Mouse (Mus musculus): ENCODE results near the gene Vps51.
"Not testable (repeated sequence)": the region's sequence is repeated elsewhere in the genome, so short reads cannot be mapped to it uniquely, and the experiment has no call there.

Vps51 gene

GRCm38 (mm10) chr19:6047899-6048166 lies 29.2 kb downstream of the Vps51 start:
- no peak for DNase-seq (ENCODE audit: low spot score in 2 of 2)

GRCm38 (mm10) chr19:6047154-6047898 lies 29.7 kb downstream of the Vps51 start:
- DNase-seq (ENCODE audit: low spot score in 2 of 2): no peak

- peak; percentile 87 to 91 for DNase-seq (ENCODE audit: low spot score in 2 of 2)
Observed at GRCm38 (mm10) chr19:6046294-6047153, 30.5 kb downstream of the Vps51 start, which contains the start of gene Syvn1. Gene Syvn1, plus strand, starts transcription at chr19:6046576.

DNA sequence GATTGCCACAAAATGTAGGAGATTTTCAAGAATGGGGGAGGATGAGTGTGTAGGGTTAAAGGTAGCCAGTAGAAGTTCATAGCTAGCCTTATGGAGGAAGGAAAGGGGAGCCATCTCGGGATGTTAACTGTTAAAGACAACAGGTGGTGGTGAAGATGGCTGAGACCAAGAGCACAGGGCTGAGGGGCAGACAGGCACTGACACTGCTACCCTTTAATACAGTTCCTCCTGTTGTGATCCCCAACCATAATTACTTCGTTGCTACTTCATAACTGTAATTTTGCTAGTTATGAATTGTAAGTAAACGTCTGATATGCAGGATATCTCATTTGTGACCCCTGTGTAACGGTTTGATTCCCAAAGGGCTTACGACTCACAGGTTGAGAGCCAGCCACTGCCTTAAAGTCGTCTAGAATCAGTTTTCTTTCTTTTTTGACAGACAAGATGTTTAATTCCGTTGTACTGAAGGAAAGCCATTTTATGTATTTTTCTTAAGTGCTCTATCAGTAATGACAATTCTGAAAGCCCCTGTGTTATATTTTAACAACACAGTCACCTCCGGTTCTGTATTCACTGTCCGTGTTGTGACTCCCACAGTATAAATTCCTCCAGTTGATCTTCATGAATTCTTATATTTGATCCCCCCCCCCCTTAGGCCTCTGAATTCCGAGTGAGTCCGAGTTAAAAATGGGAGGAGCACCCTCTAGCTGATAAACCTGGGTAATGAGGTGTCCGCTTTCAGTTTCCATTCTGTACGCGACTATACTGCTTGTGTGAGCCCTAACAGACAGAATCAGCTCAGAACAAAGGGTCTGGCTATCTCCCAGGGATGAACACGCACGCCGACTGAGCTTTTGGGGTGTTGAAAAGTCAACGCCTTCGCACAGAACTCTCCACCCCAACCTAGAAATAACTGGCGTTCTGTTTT lies 31.4 kb downstream of the Vps51 start:
- peak in 1 of 2 experiments; percentile 28 for DNase-seq (ENCODE audit: low spot score in 2 of 2)

DNA sequence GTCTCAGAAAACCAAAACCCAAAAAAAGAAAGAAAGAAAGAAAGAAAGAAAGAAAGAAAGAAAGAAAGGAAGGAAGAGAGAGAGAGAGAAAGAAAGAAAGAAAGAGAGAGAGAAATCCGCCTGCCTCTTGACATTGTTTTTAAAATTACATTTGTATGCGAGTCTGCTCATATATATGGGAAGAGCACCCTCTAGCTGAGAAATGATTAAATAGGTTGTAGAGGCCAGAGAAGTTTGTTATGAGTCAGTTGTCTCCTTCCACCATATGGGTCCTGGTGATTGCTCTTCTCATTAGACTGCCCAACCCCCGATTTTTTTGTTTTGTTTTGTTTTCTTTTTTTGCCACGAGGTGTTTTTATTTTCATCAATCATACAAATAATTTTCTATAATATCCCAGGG lies 32.9 kb downstream of the Vps51 start:
- DNase-seq (ENCODE audit: low spot score in 2 of 2): not testable (repeated sequence)

- DNase-seq (ENCODE audit: low spot score in 2 of 2): no peak
Observed at GRCm38 (mm10) chr19:6042293-6042692, 34.7 kb downstream of the Vps51 start.

GRCm38 (mm10) chr19:6040002-6040401 lies 37.0 kb downstream of the Vps51 start:
- DNase-seq (ENCODE audit: low spot score in 2 of 2): no peak

DNA sequence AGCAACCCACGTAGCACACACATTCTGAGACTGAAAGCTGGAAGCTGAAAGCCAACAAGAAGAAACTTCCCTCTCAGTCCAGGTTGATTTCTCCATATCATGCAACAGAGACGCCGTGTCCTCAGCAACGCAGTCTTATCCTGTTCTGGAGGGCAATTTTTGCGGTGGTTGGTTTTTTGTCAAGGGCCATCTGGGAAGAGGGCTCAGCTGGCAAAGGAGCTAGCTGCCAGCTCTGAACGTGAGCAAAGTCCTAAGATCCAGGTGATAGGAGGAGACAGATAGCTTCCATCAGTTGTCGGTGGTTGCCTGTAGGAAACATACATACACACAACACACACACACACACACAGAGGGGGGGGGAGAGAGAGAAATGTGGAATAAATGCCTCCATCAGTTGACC lies 38.7 kb downstream of the Vps51 start:
- DNase-seq (ENCODE audit: low spot score in 2 of 2): no peak

- no peak for DNase-seq (ENCODE audit: low spot score in 2 of 2)
Observed at GRCm38 (mm10) chr19:6037695-6038094, 39.3 kb downstream of the Vps51 start.

GRCm38 (mm10) chr19:6035966-6036585 lies 41.0 kb downstream of the Vps51 start:
- no peak for DNase-seq (ENCODE audit: low spot score in 2 of 2)

DNA sequence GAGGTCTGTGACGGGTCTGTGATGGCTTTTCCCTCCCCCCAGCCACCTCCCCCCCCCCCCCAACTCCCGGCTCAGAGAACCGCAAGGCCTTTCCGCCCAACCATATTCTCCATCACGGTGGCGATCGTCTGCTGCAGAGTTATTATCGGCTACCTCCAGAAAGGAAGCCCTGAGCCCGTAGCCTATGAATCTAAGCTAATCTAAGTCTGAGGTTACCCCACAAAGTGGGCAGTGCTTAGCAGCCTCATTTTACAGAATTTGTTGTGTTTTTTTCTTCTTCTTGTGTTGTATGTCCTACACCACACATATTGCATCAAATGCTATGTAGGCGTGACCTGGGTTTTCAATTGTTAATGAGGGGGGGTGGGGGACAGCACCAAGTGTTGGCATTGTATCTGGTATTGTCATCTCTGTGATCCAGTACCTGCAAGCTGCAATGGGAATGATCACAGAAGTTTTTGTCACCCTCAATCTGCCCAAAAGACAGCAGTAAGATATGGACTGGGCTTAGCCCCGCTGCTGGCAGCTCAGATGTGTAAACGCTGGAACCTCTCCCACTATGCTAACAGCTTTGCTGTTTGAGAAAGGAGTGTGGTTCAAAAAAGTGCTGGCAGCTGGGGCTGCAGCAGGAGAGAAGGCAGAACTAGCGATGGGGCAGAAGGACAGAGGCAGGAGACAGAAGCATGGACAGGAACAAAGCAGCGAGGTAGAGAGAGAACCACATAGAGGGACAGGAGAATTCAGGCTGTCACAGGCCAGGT lies 46.3 kb downstream of the Vps51 start:
- no peak for DNase-seq (ENCODE audit: low spot score in 2 of 2)

- no peak for DNase-seq (ENCODE audit: low spot score in 2 of 2)
Observed at GRCm38 (mm10) chr19:6029426-6029825, 47.6 kb downstream of the Vps51 start.

GRCm38 (mm10) chr19:6028991-6029390 lies 48.0 kb downstream of the Vps51 start:
- no peak for DNase-seq (ENCODE audit: low spot score in 2 of 2)

DNA sequence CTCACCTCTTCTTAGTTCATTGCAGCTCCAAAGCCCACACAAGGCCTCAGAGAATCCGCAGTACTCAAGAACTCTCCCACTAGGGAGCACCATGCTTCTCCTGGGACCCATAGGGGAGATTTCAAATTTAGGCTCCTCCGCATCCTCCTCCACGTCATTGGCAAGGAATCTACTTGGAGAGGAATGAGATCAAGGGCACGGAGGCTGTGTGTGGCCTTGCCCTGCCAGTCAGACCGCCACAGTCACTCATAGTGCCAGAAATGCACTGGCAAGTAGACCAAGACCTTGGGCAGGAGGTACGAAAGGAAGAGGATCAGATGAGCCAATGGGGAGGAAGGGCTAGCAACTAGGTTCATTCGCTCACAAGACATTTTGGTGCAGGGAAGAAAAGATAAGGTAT lies 53.1 kb downstream of the Vps51 start:
- no peak for DNase-seq (ENCODE audit: low spot score in 2 of 2)

GRCm38 (mm10) chr19:6023059-6023458 lies 54.0 kb downstream of the Vps51 start:
- DNase-seq (ENCODE audit: low spot score in 2 of 2): no peak

- DNase-seq (ENCODE audit: low spot score in 2 of 2): no peak
Observed at GRCm38 (mm10) chr19:6020276-6020675, 56.8 kb downstream of the Vps51 start.

- DNase-seq (ENCODE audit: low spot score in 2 of 2): peak; percentile 76
Observed at GRCm38 (mm10) chr19:6018142-6019089, 58.6 kb downstream of the Vps51 start.

Data from right cerebral cortex, postnatal 36 days (tissue).